Mouse (Mus musculus) cortical plate, adult 2 months (tissue): Measurements from ENCODE around the gene Ddx46.

Experiments used
- CTCF ChIP-seq: fragments of 200-500 bp; IDR thresholded peaks from 2 replicates; pipeline ENCODE4 v1.5.1; 2011; ENCODE audit warnings: mild to moderate bottlenecking, control low read depth, low read length; ENCODE audit not compliant: insufficient read depth; ENCODE audit errors: extremely low read depth
- POLR2A ChIP-seq: fragments of 200-500 bp; IDR thresholded peaks from 2 replicates; pipeline ENCODE4 v1.6.1; 2011; ENCODE audit warnings: mild to moderate bottlenecking, low read length, control low read depth; ENCODE audit not compliant: insufficient read depth; ENCODE audit errors: extremely low read depth

GRCm38 (mm10) chr13:55644525-55644924 lies 9.7 kb downstream of the Ddx46 start:
- TF ChIP-seq CTCF (no peak), POLR2A (no peak)
